Mouse (Mus musculus) cerebellum, adult 2 months (tissue): ENCODE measurements around the gene Phldb3.

Experiments used
- CTCF ChIP-seq: fragments of 200-500 bp; IDR thresholded peaks from 2 replicates; pipeline ENCODE4 v1.5.1; 2011; ENCODE audit warnings: low read depth, mild to moderate bottlenecking, control low read depth, low read length, moderate library complexity, borderline replicate concordance; ENCODE audit not compliant: insufficient read depth
- POLR2A ChIP-seq: fragments of 200-500 bp; IDR thresholded peaks from 2 replicates; pipeline ENCODE4 v1.6.1; 2011; ENCODE audit warnings: low read length, control low read depth, borderline replicate concordance; ENCODE audit not compliant: insufficient read depth

DNA sequence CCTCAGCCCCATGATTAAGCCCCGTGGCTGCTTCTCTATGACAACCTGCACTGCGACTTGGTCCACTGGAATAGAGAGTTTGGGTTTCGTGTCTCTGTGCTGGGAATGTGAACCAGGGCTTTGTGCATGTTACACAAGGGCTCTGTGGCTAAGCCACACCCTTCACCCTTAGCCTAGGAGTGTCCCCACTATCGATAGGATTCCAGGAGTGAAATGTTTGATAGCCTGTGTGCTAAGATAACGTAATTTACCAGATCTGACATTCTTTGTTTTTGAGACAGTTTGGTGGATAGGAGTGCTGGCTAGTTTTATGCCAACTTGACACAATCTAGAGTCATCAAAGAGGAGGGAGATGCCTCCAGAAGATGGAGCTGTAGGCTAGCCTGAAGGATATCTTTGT, 18.8 kb upstream of the Phldb3 start:
- TF ChIP-seq CTCF (no peak), POLR2A (no peak)
